Mouse (Mus musculus) mesoderm, embryonic 11.5 days (tissue): ENCODE measurements around the gene Efcab5.
"Not testable (repeated sequence)": the region's sequence is repeated elsewhere in the genome, so short reads cannot be mapped to it uniquely, and the experiment has no call there.

Source experiments
- DNase-seq: peaks from one replicate; pipeline ENCODE4 v3.0.0-alpha.2; 2012; ENCODE audit warnings: low read depth, low spot score

Gene Efcab5

GRCm38 (mm10) chr11:77096991-77097390 lies 91.8 kb downstream of the Efcab5 start:
- no peak for DNase-seq

DNA sequence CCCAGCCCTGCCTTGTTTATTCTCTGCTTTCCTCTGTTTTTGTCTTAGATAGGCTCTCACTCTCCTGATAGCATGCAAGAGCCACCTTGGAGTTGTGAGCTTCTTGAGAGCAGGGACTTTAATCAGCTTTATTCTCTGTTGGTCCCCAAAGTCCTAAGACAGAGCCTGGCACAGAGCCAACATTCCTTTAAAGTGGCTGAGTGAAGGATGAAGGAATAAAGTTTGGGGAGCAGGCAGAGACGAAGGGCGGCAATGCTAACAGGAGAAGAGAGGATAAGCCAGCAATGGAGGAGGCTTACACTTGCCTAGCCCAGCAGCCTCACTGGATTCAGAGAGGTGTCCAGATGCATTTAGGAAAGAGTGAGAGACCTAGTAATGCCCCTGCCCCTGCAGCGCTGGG lies 92.2 kb downstream of the Efcab5 start:
- DNase-seq: peak; percentile 18

DNA sequence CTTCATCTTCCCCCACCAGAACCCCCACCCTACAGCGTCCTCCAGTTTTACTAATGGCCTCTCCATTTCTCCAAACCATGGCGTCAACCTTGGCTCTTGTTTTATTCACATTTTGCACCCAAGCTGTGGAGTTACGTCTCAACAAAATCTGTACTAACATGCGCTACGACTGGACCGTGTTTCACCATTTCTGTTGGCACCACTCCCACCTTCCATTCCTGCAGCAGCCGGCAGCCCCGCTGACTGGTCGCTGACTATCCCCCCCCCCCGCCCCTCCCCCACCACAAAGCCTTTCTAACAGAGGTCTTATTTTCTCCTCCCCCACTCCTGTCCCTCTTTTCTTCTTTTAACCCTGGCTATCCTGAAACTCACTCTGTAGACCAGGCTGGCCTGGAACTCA lies 93.6 kb downstream of the Efcab5 start:
- no peak for DNase-seq

GRCm38 (mm10) chr11:77094136-77094535 lies 94.6 kb downstream of the Efcab5 start:
- no peak for DNase-seq

DNA sequence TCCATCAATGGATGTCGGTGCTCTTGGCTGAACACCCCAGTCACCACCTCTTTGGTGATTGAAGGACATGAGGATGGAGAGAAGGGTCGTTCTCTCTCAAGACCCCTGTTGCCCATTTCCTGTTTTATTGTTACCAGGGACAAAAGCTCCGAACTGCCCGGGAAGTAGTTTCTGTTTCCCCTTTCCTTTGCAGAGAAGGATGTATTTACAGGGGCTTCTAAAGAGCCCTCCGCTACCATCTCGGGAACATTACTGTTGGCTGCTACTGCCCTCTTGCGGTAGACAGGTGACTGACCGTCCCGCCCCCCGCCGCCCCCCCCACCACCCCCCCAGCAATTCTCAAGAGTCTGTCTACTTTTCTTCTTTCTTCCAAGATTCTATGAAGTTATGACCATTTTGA lies 95.6 kb downstream of the Efcab5 start:
- peak; percentile 68 for DNase-seq

GRCm38 (mm10) chr11:77089162-77089561 lies 99.6 kb downstream of the Efcab5 start:
- DNase-seq: no peak

DNA sequence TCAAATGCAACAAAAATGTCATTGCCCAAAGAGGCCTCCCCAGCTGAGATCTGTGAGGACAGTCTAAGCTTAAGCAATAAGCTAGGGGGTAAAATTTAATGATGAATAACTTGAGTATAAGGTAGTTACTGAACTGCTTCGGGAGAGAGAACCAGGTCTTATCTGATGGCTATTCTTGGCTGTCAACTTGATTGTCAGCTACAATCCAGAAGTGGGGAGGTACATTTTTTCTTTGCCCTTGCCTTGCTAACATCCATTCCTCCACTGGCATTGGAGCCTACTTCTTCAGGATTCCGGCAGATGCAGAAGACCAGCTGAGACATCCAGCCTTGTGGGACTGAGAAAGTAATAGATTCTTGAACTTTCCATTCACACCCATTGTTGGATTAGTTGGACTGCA lies 101.8 kb downstream of the Efcab5 start:
- DNase-seq: no peak

DNA sequence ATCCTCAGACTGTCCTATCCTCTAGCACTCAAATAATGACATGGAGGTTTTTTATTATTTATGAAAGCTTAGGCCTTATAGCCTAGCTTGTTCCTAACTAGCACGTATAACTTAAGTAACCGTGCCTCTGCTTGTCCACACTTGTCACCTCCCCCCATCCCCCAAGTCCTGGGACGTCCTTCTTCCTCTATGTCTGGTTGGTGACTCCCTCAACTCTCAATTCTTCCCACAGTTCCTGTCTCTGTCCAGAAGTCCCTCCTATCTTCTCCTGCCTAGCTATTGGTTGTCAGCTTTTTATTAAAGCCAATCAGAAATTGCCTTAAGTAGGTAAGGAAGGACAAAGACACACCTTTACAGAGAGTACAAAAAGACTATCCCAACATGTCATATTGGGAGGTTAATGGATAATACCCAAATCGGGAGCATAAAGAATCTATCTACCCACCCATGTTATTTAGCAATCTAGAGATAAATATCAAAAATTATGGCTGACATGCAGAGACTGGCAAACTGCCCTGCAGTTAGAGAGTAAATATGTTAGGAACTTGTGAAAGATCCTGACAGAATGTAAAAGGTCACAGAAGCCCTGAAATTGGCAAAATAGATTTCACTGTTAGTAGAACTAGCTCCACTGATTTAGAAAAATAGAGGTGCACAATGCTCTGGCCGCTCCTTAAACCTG lies 104.6 kb downstream of the Efcab5 start:
- DNase-seq: no peak

GRCm38 (mm10) chr11:77079361-77079760 lies 109.4 kb downstream of the Efcab5 start:
- no peak for DNase-seq

DNA sequence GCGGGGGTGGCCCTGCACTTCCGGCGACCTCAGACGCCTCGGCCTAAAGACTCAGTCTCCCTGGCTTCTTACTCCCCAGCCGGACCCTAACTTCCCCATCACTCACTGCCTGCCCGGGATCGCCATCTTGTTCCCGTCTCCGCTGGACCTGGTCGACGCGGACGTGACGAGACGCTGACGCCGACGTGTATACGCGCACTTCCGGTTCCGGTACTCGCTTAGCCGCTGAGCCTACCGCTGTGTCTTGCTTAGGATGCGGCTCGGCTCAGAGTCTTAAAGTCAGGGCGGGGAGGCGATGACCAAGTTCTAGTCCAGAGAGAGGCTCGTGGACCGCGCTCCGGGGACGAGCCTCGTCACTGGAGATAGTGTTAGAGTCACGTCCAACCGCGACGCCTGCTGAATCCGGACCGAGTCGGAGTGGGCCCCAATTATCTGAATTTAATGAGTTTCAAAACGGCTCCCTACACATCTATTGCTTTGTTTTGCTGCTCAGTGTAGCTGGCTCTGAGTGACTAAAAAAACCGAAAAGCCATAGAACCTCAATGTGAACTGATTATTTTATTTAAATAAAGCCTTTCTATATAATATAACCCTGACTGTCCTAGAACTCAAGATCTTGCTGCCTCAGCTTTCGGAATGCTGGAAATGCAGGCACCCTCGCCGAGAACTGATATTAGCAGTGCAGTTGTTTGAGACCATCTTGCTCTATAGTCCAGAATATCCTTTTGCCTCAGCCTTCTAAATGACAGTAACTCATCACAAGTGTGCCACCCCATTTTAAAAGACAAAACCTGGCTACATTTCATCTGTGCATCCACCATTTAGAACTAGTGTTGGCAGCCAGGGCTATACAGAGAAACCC lies 110.3 kb downstream of the Efcab5 start, which contains the start of gene Nsrp1:
Gene Nsrp1, minus strand, starts transcription at position 163 of the 862 bp plus-strand sequence.
- peak; percentile 95 for DNase-seq

DNA sequence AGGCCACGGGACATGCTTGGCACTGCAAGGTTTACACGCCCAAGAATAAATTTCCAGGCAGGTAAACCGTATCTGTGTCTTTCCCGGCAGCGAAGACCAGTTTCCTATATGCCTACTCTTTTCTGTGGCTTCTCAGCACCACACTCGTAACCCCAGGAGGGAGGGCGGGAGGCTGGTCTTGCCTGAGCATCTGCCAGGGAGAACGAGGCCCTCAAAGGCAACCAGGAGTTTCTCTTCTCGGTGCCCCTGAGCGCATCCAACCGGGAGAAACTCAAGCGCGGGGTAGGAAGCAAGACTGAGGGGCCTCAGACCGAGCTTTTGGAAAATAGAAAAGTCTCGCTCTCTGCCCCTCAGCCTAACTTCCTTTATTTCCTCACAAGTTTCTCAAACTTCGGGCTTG lies 111.0 kb downstream of the Efcab5 start:
- peak; percentile 12 for DNase-seq

- not testable (repeated sequence) for DNase-seq
These were observed 111.4 kb downstream of the Efcab5 start for GRCm38 (mm10) chr11:77077331-77077730.

GRCm38 (mm10) chr11:77070721-77071120 lies 118.0 kb downstream of the Efcab5 start:
- no peak for DNase-seq

GRCm38 (mm10) chr11:77068825-77069224 lies 119.9 kb downstream of the Efcab5 start:
- DNase-seq: no peak

DNA sequence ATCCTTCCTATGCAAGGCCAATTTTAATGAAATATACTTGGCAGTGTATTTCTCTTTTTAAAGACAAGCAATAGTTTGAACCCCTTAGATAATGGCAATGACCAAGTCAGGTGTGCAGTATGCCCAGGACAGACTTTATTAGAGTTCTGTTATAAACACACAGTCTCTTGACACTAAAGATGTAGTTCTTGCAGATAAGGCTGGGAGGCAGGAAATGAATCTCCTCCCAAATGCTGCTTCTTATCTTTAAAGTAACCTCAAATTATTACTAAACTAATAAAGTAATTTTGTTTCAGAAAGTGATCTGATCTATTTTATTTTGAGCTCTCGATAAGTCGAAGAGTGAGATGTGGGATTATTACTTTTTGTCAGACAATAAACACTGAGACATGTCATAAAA lies 125.4 kb downstream of the Efcab5 start:
- no peak for DNase-seq

GRCm38 (mm10) chr11:77061951-77062350 lies 126.8 kb downstream of the Efcab5 start:
- DNase-seq: no peak

GRCm38 (mm10) chr11:77042816-77043215 lies 146.0 kb downstream of the Efcab5 start:
- no peak for DNase-seq

- no peak for DNase-seq
These were observed 146.9 kb downstream of the Efcab5 start for GRCm38 (mm10) chr11:77041891-77042290.
